Mouse (Mus musculus) liver, embryonic 12.5 days (tissue): ENCODE results near the gene Sf3b5. TPM values are rescaled to one million over a fixed set of nuclear protein-coding genes. Genes with fewer than 3 reads are reported as not detected.

Experiments
- ATAC-seq: fragments of 200-750 bp; cut with Nextera tagmentation; 2 replicates; pipeline ENCODE4 v1.8.0; 2017; ENCODE audit warnings: moderate number of reproducible peaks, mild to moderate bottlenecking, moderate library complexity
- H3K27ac ChIP-seq: fragments of 300-500 bp; sonication (generic); 2 replicates; pipeline ENCODE4 v1.5.1; 2016; ENCODE audit warnings: mild to moderate bottlenecking
- H3K27me3 ChIP-seq: fragments of 300-500 bp; sonication (generic); replicated peaks from 2 replicates; pipeline ENCODE4 v1.6.1; 2016; ENCODE audit warnings: mild to moderate bottlenecking, moderate library complexity
- H3K36me3 ChIP-seq: fragments of 300-500 bp; sonication (generic); 2 replicates; pipeline ENCODE4 v1.6.1; 2016; ENCODE audit warnings: mild to moderate bottlenecking, moderate library complexity
- H3K4me1 ChIP-seq: fragments of 300-500 bp; sonication (generic); 2 replicates; pipeline ENCODE4 v1.6.1; 2016
- H3K4me2 ChIP-seq: fragments of 300-500 bp; sonication (generic); 2 replicates; pipeline ENCODE4 v1.6.1; 2016; ENCODE audit warnings: mild to moderate bottlenecking, moderate library complexity
- H3K4me3 ChIP-seq: fragments of 300-500 bp; sonication (generic); 2 replicates; pipeline ENCODE4 v1.5.1; 2016; ENCODE audit warnings: mild to moderate bottlenecking, moderate library complexity
- H3K9ac ChIP-seq: fragments of 300-500 bp; sonication (generic); 2 replicates; pipeline ENCODE4 v1.6.1; 2016; ENCODE audit warnings: mild to moderate bottlenecking, moderate library complexity
- H3K9me3 ChIP-seq: fragments of 300-500 bp; sonication (generic); replicated peaks from 2 replicates; pipeline ENCODE4 v1.6.1; 2016; ENCODE audit warnings: mild to moderate bottlenecking, moderate library complexity
- WGBS: fragments of 180-500 bp; shearing (Covaris S2); methylation state at CpG from one replicate; pipeline ENCODE4 v1.1.7; 2016; ENCODE audit not compliant: insufficient replicate concordance; 5-methylcytosine and 5-hydroxymethylcytosine counted together
- polyA plus RNA-seq: library from polyadenylated mRNA; unstranded; fragments of >200 nt; fragmentation: Nextera tagmentation; extraction: Ambion mirVana; gene quantifications from 2 replicates; pipeline ENCODE4 v1.2.1, GENCODE M21; 2016

Gene Sf3b5
- 30.7 and 32.9 TPM in 2 replicates for polyA plus RNA-seq

DNA sequence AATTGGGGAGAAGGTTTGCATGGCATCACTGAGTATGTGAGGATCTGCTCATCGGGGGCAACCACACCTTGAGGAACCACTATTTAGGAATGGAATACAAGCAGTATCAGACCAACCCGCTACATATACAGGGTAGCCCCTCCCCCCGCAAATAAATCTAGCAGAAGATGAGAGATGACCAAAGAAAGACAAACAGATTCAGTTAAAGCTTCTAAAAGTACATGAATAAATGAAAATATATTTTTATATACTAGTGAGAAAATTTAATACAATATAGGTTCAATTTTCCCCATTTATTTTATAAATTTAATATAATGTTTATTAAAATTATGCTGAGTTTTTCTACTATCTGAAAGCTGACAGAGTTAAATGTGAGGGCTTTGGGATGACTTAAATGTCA, at the start of gene Sf3b5:
Gene Sf3b5, plus strand, starts transcription at position 301 of the 400 bp plus-strand sequence.
- Histone ChIP-seq H3K27ac (no peak within 1 kb of the TSS), H3K36me3 (peaks cover 6% of the 10 kb centered on the region), H3K9ac (no peak within 1 kb of the TSS), H3K27me3 (no peaks in the 10 kb centered on the region), H3K4me3 (no peak within 1 kb of the TSS), H3K4me1 (peaks cover 12% of the 10 kb centered on the region), H3K9me3 (no peaks in the 10 kb centered on the region), H3K4me2 (no peak within 1 kb of the TSS)
- WGBS = 70% methylated on average over 3 of the region's 3 CpGs
- ATAC-seq = no peak

DNA sequence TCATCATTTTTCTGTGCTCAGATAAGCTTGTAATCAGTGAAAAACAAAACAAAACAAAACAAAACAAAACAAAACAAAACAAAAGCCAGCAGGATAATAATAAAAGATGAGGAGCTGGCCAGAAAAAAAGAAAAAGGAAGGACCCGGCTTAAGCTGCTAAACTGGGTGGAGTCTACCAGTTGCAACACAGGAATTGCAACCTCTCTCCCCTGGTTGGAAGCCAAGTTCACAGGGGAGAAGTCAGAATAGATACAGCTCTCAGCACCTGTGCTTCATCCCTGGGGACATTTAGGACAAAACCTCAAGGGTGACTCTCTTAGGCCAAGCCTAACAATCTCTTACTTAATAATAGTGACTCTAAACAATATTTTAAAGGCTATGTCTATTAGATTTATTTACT, 49.3 kb upstream of the Sf3b5 start:
- H3K9ac ChIP-seq = no peak overlapping the region
- H3K36me3 ChIP-seq = no peaks in the 10 kb centered on the region
- H3K4me2 ChIP-seq = no peak overlapping the region
- no peak for ATAC-seq
- H3K4me3 ChIP-seq = no peak overlapping the region
- WGBS = 21% methylated on average over 1 of the region's 1 CpGs
- peaks cover 15% of the 10 kb centered on the region for H3K4me1 ChIP-seq
- H3K9me3 ChIP-seq = no peaks in the 10 kb centered on the region
- H3K27ac ChIP-seq = no peak overlapping the region
- no peaks in the 10 kb centered on the region for H3K27me3 ChIP-seq

DNA sequence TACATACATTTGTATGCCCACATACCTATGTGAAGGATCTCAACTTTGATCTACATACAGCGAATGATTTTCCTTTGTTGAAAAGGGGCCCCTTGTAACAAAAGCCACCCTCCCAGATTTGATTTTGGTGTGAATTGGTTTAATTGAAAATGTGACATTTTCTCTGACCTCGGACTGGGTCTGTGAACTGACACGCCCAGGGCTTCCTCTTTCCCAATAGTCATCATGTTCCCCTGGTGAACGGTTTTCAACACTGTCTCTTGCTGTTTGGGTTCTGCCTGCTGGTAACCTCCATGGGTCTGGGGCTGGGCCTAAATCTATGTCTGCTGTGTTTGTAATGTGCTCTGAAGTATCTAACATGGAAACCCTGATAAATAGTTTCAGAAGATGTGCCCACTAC, 47.9 kb upstream of the Sf3b5 start:
- no peak for ATAC-seq
- Histone ChIP-seq H3K27ac (no peak overlapping the region), H3K4me1 (peaks cover 19% of the 10 kb centered on the region), H3K27me3 (no peaks in the 10 kb centered on the region), H3K9ac (no peak overlapping the region), H3K4me2 (no peak overlapping the region), H3K36me3 (no peaks in the 10 kb centered on the region), H3K4me3 (no peak overlapping the region), H3K9me3 (no peaks in the 10 kb centered on the region)
- WGBS = 51% methylated on average over 4 of the region's 4 CpGs

DNA sequence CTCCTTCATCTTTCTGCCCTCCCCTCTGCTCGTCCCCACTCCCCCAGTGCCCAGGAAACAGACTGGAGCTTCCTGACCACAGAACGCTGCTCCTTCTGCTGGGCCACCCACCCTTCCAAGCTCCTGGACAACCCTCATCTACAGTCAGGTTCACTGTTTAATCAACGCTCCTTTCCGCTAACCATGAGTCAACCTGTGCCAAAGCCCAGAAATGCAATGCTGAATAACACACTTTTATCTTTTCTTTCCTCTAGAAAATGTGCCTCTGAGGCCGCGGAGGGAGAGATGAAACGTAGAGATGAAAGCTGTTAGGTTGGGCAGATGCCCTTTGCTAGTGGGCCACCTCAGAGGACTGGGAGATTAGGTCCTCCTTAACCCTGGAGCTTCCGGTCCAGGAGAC, 43.6 kb upstream of the Sf3b5 start:
- Histone ChIP-seq H3K36me3 (no peaks in the 10 kb centered on the region), H3K4me2 (peak overlapping the region; percentile 87), H3K9me3 (no peaks in the 10 kb centered on the region), H3K4me1 (peaks cover 33% of the 10 kb centered on the region), H3K9ac (peak overlapping the region; percentile 42; the same call in 1 of the 2 replicates), H3K27me3 (0 out of 2 replicates have a peak, but pooled peaks cover 8% of the 10 kb centered on the region), H3K4me3 (peak overlapping the region; percentile 82; the same call in 1 of the 2 replicates), H3K27ac (peak overlapping the region; percentile 79)
- ATAC-seq = no peak
- 32% methylated on average over 8 of the region's 8 CpGs for WGBS

DNA sequence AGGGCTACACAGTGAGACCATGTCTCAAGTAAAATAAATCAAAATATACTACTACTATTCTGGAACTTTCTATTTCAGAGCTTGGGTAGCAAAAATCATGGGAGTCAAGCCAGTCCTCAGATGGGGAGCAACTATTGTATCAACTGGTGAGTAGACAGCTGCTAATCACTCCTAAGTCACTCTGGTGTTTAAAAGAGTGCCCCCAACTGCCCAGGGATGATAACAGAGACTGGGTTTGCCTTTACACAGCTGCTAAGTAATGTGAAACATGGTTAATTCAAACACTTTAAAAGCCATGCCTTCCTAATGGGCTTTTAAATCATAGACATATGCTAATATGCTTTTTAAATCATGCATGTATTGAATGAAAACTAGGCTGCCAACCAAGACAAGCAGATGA, 42.9 kb upstream of the Sf3b5 start:
- peak; percentile 76 for ATAC-seq
- peak overlapping the region; percentile 82 for H3K4me3 ChIP-seq
- H3K9me3 ChIP-seq = no peaks in the 10 kb centered on the region
- peaks cover 33% of the 10 kb centered on the region for H3K4me1 ChIP-seq
- 0 out of 2 replicates have a peak, but pooled peaks cover 8% of the 10 kb centered on the region for H3K27me3 ChIP-seq
- peak overlapping the region; percentile 79 for H3K27ac ChIP-seq
- H3K4me2 ChIP-seq = peak overlapping the region; percentile 87
- peak overlapping the region; percentile 61; the same call in 1 of the 2 replicates for H3K9ac ChIP-seq
- H3K36me3 ChIP-seq = no peaks in the 10 kb centered on the region

DNA sequence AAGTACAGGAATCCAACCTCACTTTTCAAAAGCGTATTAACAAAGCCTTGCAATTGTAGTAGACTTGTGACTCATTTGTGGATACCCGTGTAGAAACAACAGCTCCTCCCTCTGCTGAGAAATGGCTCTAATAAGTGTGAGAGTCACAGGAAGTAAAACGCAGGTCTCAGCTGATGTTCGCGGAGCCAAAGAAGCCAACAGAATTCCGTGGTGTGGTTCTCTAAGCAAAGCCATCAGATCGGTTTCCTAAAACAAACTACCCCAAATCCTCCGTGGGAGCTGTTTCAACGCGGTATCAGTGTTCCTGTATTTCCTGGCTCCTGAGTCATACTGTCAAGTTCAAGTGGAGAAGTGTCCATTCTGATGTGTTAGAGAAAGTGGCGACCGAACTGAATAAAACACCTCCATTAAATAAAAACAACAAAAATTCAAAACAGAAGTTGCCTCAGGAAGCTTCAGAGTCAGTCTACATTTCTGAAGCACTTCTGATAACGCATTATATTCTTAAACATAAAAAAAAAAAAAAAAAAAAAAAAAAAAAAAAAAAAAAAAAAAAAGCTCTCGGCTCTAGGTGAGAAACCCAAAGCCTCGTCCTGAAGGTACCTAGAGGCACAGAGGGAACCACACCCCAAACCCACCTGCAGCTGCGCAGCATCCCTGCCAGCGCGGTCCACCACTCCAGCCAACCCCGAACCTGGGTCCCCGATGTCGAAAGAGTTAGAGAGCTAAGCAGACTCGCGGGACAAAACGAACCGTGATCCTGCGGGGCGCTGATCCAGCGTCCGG, 41.6 kb upstream of the Sf3b5 start:
- Histone ChIP-seq H3K4me1 (peaks cover 33% of the 10 kb centered on the region), H3K36me3 (no peaks in the 10 kb centered on the region), H3K4me3 (peak overlapping the region; percentile 82), H3K9ac (peak overlapping the region; percentile 81), H3K9me3 (no peaks in the 10 kb centered on the region), H3K27me3 (peaks cover 8% of the 10 kb centered on the region; the same call in 1 of the 2 replicates), H3K27ac (peak overlapping the region; percentile 79), H3K4me2 (peak overlapping the region; percentile 87)
- peak; percentile 65 for ATAC-seq
- WGBS = 1% methylated on average over 29 of the region's 29 CpGs

DNA sequence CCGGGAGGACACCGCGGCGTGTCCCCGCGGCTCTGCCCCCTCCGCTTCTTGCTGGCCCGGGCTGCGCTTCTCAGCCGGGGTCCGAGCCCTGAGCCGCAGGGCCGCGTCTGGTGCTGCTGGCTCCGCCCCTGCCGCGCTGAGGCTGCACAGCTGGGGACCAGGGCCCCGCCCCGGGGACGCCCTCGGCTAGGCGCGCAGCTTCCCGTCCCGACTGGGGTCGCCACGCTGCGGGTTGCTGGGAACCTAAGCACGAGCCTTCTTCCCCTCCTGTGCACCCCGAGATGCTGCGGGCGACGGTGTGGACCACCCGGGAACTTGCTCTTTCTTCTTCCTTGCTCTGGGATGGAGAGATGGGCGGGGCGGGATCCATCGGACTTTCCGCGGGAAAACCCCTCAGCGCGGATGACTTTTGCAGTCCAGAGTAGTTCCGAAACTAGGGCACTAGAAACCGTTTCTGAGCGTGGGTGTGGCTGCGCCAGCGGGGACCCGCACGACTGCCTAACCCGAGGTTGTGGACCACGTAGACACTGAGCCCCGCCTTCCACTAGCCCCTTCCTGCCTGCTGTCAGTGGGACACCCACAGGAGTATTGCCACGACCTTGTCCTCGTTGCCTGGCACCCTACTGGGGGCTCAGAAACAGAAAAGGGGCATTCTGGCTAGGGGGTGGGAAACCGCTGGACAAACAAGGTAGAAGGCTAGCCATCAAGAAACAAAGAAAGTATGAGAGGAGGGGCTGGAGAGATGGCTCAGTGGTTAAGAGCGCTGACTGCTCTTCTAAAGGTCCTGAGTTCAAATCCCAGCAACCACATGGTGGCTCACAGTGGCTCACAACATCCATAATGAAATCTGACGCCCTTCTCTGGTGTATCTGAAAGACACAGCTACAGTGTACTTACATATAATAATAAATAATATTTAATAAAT, 40.7 kb upstream of the Sf3b5 start, which contains the start of gene Stx11:
Gene Stx11, minus strand, starts transcription at position 148 of the 925 bp plus-strand sequence.
- Histone ChIP-seq H3K27me3 (peaks cover 8% of the 10 kb centered on the region; the same call in 1 of the 2 replicates), H3K4me1 (peaks cover 33% of the 10 kb centered on the region), H3K27ac (peak within 1 kb of the TSS; percentile 79), H3K4me3 (peak within 1 kb of the TSS; percentile 82), H3K4me2 (peak within 1 kb of the TSS; percentile 87), H3K9ac (peak within 1 kb of the TSS; percentile 81), H3K9me3 (no peaks in the 10 kb centered on the region), H3K36me3 (no peaks in the 10 kb centered on the region)
- 3% methylated on average over 56 of the region's 56 CpGs for WGBS
- peak; percentile 92 for ATAC-seq

DNA sequence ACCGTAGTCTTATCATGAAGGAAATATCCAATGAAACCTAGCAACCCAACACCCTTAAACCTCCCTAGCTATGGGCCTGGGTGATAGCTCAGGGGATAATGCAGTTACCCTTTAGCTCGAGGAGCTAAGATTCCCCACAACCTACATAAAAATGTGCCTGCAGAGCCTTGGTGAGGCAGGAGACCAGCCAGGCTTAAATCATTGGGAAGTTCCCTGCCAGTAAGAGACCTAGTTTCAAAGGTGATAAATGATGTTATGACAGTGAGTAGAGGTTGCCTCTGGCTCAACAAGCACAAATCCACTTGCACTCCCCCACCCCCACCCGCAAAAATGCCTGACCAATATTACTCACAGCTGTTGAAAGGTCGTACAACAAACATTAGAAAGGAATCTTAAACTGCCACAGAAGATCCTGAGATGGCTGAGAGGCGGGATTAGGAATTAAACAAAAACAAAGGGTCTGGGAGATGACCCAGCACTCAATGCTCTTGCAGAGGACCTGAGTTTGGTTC, 39.4 kb upstream of the Sf3b5 start:
- no peak overlapping the region for H3K9ac ChIP-seq
- H3K36me3 ChIP-seq = no peaks in the 10 kb centered on the region
- peaks cover 8% of the 10 kb centered on the region; the same call in 1 of the 2 replicates for H3K27me3 ChIP-seq
- peaks cover 33% of the 10 kb centered on the region for H3K4me1 ChIP-seq
- 64% methylated on average over 5 of the region's 5 CpGs for WGBS
- ATAC-seq = no peak
- no peak overlapping the region for H3K4me3 ChIP-seq
- H3K9me3 ChIP-seq = no peaks in the 10 kb centered on the region
- H3K4me2 ChIP-seq = no peak overlapping the region
- H3K27ac ChIP-seq = no peak overlapping the region

DNA sequence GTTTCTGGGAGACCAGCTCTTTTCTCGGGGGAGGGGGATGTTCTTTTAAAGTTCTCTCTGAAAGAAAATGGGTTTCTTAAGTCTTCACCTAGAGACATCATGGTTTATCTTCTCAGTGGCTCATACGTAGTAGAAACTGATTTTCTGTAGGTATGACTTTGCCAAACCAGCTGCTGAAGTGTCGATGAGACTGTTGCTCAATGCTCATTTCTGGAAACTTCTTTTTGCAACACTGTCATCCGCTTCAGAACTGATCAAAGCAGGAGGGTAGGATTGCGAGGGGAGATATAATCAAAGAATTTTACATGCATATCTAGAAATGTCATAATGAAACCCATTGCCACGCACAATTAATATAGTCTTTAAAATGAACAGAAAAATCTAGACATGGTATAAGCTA, 30.6 kb upstream of the Sf3b5 start:
- Histone ChIP-seq H3K27me3 (no peaks in the 10 kb centered on the region), H3K36me3 (no peaks in the 10 kb centered on the region), H3K9me3 (no peaks in the 10 kb centered on the region), H3K9ac (no peak overlapping the region), H3K4me3 (no peak overlapping the region), H3K4me1 (no peaks in the 10 kb centered on the region), H3K4me2 (no peak overlapping the region), H3K27ac (no peak overlapping the region)
- no peak for ATAC-seq
- 73% methylated on average over 6 of the region's 6 CpGs for WGBS

DNA sequence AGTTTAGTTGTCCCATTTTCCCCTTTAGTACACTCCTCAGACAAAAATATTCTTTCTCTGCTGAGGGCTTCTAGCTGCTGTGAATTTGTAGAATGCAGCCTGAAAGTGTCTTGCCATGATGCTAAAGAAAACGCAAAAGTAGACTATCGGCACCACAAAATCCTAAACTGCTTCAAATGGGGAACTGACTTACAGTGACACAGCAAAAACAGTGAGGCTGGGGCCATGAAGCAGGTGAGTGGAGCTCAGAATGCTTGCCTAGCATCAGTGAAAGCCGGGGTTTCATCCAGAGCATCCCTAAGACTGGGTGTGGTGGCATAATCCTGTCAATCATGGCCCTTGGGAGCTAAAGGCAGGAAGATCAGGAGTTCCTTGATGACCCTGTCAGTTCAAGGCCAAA, 29.7 kb upstream of the Sf3b5 start:
- Histone ChIP-seq H3K36me3 (no peaks in the 10 kb centered on the region), H3K4me2 (no peak overlapping the region), H3K4me3 (no peak overlapping the region), H3K9me3 (no peaks in the 10 kb centered on the region), H3K4me1 (peaks cover 4% of the 10 kb centered on the region; the same call in 1 of the 2 replicates), H3K27me3 (no peaks in the 10 kb centered on the region), H3K9ac (no peak overlapping the region), H3K27ac (no peak overlapping the region)
- WGBS = 53% methylated on average over 3 of the region's 3 CpGs
- ATAC-seq = no peak

DNA sequence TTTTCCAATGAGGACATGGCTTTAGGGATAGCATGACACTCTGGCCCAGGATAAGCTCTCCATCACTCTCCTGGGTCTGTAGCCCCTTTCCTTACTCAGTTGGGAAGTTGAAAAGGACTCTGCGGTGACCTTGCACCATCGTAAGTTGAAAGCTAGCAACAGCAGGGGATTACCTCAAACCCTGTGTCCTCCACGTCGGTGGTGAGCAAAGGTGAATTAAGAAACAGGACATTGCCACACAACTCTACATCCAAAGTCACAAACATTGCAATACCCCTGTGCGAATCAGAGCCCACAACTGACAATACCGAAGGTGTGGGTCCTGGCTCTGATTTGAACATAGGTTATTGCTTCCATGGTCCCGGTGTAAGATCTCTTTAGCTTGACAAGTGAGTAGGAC, 29.2 kb upstream of the Sf3b5 start:
- no peaks in the 10 kb centered on the region for H3K9me3 ChIP-seq
- no peak for ATAC-seq
- H3K4me1 ChIP-seq = peaks cover 4% of the 10 kb centered on the region; the same call in 1 of the 2 replicates
- no peak overlapping the region for H3K27ac ChIP-seq
- WGBS = 66% methylated on average over 7 of the region's 7 CpGs
- H3K36me3 ChIP-seq = no peaks in the 10 kb centered on the region
- H3K27me3 ChIP-seq = no peaks in the 10 kb centered on the region
- H3K9ac ChIP-seq = no peak overlapping the region
- no peak overlapping the region for H3K4me3 ChIP-seq
- no peak overlapping the region for H3K4me2 ChIP-seq
